Mouse (Mus musculus) natural killer cell, adult 2 months (primary cell): ENCODE results near the gene Igsf21.

Experiments used
- DNase-seq, 2 experiments: peaks; one replicate each; pipeline ENCODE4 v3.0.0; 2022; ENCODE audit warnings: low spot score in 2 of 2

The Igsf21 gene

DNA sequence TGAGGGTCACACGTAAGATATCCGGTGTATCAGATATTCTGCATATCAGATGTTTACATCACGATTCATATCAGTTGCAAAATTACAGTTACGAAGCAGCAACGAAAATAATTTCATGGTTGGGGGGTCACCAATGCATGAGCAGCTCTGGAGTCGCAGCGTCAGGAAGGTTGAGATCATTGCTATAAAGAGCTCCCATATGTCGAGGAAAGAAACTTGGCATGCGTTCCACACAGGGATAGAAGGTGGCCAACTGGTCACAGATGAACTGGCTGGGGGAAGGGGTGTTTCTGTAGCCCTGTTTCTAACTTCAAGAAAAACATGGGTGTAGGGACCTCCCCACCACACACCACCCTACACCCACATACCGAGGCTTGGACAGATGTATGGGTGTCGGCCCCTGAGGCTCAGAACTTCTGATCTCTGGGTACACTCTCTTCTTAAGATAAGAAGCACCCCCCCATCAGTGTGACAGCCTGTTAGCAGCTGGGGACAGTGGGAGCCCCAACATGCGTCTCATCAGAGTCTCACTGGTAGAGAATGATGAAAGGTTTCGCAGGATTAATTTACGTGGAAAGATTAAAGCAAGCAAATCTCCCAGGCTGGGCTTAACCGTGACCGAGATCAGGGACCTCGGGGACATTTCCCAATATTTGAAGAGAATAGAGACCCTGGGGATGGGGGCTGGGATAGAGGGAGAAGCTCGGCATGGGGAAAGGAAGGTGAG, 54.1 kb downstream of the Igsf21 start:
- no peak for DNase-seq

DNA sequence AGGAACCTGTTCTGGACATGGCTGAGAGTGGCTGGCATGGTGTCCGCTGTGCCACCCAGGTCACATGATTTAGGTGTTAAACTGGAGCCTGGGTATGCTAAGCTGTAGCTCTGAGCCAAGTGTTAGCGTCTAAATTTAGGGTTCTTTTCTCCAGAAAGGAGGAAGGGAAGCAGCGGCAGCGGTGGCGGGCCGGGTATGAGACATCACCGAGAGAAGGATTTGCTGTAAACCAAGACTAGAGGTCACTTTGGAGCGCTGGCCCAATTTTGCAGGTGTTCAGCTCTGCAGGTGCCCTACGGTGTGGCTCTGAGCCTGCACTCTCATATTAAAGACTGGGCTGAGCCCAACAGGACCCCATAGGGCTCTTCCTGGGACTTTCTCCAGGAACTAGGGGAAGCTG, 57.0 kb downstream of the Igsf21 start:
- DNase-seq: no peak

DNA sequence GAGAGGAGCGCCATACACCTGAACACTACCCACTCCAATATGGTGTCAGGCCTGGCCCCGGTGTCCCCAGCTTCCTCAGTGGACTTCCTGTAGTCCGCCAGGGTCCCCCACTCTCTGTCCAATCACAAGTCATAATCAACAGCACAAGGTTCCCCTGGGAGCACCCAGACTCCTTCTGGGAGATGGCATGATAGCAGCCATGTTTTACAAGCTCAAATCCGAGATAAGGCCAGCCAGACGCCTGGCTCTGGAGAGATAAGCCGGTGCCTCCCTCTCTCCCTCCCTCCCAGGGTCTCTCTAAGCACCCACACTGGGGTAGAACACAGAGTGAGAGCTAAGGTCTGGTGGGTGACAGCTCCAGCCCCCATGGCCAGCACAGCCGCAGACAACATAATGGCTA, 58.0 kb downstream of the Igsf21 start:
- DNase-seq: no peak

DNA sequence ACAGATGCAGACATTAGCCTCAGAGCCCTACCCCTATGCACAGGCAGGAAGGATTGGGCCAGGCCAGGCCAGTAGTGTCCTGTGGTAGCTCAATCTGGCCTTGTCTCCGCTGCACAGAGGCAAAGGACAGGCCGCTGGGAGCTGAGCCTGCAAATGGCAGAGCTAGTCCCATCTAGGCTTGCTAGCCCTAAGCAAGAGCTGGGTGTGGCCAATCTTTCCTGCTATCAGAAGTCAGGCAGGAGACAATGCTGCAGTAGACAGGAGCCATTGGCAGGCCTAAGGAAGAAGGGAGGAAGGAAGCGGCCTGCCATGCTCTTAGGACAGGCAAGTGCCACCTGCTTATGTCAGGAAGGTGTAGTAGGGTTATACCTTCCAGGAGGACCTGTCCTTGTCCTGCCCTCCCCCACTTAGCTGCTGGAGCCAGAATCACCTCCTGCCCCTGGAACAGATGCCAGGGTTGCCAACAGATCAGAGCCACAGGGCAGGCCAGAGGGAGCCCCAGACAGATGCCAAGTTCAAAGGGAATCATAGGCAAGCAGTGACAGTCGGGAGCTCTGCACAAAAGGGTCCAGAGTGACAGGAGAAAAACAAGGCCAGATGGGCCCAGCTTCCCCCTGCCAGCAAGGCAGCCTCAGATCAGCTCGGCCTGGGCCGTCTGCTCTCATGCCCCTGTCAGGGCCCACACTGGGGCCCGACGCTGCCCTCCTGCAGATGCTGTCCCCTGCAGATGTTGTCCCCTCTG, 59.0 kb downstream of the Igsf21 start:
- no peak for DNase-seq

DNA sequence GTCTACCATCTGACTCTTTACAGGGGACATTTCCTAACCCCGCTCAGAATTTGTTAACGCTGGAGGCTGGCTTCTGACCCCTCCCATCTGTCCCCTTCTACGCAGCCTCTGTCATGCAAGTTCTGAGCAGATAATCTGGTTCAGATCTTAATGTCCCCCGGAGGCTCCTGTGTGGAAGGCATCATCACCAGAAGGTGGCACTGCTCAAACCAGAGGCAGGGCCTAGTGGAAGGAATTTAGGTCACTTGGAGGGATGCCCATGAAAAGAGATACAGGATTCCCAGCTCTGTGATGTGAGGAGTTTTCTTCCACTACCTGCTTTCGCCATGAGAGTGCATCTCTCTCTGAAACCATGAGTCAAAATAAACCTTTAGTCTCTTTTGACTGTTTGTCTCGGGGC, 67.0 kb downstream of the Igsf21 start:
- DNase-seq: no peak

DNA sequence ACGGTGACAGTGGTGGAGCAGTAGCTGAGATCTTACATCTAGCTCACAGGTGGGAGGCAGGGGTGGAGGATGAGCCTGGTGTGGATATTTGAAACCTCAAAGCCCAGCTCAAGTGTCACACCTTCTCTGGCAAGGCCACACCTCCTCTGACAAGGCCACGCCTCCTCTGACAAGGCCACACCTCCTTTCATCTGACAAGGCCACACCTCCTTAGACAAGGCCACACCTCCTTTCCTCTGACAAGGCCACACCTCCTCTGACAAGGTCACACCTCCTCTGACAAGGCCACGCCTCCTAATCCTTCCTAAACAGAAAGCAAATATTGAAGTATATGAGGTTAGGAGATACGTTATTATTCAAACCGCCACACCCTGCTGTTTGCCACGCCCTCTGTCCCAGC, 69.5 kb downstream of the Igsf21 start:
- DNase-seq: no peak

DNA sequence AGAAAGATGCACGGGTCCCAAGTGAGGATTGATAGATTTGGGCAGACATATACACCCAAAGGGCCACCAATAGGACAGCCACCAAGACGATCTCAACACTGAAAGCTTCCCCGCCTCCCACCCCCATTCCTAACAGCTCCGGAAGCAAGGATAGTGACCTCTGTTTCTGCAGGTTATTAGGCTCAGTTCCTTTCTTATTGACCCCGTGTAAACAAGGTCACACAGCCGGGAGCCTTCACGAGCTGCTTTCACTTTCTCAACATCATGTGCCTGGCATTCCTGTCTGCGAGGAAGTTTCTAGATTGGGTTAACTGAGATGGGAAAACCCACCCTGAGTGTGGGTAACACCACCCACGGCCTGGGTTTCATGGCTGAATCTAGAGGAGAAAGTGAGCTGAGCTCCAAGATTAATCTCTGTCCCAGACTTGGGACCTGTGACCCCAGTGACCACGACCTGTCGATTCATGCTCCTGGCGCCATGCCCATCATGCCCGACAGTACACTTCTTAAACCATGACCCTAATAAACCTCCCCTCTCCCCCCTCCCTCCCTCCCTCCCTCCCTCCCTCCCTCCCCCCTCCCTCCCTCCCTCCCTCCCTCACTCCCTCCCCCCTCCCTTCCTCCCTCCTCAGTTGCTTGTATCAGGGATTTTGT, 72.7 kb downstream of the Igsf21 start:
- no peak for DNase-seq

DNA sequence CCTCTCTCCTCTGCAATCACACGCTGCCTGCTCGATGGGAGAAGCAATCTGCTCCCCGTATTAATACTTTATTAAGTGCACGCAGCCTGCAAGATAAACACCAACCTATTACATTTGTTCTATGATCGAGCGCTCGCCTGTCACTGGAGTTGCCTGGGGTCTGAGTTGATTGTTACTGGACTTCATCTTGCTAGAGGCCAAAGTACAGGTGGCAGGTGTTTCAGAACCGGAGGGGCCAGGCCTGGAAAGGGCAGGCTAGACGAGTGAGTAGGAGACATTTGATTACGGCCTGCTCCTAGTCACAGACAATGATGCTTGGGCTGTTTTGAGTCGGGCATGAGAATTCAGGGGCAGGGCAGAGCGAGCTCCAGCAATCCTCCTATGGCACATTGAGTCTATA, 73.5 kb downstream of the Igsf21 start:
- no peak for DNase-seq

DNA sequence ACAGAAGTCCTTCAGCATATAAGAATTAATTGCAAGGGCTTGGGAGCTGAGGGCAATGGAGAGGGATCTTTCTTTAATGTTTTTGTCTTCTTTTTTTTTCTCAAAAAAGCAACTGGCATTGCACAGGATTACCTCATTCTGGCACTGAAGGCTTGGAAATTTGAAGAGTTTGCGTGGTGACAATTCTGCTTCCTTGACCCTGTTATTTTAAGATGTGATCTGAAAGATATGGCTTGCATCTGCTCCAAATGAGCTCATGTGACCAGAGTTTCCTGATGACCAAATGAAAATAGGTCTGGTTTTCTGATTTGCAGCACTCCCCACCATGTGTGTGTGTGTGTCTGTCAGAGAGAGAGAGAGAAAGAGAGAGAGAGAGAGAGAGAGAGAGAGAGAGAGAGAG, 74.7 kb downstream of the Igsf21 start:
- no peak for DNase-seq

DNA sequence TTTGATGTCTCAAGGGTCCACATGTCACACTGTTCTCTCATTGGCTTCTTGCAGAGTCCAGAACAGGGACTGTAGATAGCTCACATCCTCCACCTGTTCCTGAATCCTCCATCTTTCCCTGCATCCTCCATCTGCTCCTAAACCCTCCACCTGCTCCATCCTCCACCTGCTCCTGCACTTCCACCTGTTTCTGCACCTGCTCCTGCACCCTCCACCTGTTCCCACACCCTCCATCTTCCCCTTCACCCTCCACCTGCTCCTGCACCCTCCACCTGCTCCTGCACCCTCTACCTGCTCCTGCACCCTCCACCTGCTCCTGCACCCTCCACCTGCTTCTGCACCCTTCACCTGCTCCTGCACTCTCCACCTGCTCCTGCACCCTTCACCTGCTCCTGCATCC, 75.4 kb downstream of the Igsf21 start:
- DNase-seq: no peak

DNA sequence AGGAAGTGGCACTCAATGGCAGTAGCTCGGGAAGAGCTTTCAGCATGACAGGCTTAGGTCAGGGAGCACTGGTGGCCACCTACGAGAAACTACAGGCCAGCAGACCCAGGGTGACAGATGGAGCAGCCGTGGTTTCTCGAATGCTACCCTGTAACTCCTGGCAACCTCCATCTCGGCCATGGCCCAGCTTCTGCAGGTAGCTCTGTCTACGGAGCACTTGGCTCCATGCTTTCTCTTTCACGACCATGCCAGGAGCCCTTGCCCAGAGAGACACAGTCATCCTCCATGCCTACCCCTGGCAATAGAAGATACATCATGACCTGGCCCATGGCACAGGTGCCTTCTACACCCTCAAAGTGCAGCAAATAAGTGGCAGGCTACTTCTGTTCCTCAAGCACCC, 80.7 kb downstream of the Igsf21 start:
- no peak for DNase-seq

DNA sequence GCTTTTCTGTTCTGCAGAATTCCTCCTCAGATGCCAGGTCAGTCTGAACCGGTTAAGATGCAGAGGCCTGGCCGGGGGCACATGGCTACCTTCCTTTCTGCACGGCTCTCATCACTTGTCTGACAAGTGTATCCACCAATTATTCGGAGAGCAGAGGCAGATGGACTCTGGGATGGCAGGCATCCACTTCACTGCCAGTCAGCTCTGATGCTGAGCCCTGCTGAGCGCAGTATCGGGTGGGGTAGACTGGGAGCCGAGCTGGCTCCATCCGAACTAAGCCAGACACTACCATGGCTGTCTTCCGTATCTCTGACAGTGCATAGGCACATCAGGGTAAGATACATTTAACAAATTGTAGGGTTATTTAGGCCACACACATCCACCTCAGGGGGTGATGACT, 81.9 kb downstream of the Igsf21 start:
- no peak for DNase-seq

DNA sequence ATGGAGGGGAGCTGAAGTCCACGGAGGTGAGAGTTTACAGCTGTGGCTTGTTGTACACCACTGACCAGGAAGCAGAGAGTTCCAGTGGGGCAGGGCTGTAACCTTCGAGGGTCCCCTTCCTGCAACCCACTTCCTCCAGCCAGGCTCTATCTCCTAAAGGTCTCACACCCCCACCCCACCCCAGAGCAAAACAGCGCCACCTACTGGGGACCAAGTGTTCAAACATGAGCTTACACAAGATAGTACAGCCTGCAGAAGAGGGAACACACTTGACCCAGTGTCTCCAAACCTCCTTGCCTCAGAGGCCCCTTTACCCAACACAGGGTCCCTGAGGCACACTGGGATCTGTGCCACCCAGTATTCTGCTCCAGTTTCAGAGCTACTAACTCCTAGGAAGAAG, 87.0 kb downstream of the Igsf21 start:
- DNase-seq: no peak

DNA sequence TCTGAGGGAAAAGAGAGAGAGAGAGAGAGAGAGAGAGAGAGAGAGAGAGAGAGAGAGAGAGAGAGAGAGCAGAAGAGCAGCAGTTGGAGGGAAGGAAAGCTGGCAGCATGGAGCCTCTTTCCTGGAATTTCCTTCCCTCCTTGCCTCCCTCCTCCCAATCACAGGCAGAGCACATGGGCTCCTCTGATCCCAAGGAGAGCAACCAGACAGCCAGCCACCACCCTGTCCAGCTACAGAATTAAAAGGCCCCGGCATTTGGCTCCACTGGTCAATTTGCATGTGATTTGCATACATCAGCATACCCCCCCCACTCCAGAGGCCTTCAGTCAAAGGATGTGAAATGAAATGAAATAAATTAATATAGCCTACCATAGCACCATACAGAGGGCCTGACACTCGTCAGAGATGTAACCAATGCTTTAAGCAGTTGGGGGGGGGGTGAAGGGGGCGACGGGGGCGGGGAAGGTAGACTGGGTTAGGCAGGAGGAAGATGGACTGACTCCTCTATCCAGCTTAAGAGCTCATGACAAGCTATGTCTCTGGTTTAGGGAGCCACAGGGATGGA, 91.6 kb downstream of the Igsf21 start:
- no peak for DNase-seq

DNA sequence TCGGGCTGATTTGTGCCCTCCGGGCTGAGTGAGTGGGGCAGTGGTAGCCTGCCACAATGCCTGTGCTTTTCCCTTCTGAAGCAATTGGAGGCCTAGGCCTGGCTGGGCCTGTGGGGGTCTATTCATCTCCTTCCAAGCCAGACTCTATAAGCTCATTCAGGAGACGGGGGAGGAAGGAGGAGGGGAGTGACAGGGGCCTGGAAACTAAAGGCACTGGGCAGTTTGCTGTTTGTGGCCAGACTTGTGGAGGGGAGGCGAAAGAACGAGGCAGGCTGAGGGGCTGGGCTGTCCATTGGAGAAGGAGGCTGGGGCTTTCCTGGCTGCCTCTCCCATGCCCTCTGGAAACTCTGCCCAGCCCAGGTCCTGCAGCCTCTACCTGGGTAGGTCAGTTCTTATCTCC, 92.1 kb downstream of the Igsf21 start:
- no peak for DNase-seq

DNA sequence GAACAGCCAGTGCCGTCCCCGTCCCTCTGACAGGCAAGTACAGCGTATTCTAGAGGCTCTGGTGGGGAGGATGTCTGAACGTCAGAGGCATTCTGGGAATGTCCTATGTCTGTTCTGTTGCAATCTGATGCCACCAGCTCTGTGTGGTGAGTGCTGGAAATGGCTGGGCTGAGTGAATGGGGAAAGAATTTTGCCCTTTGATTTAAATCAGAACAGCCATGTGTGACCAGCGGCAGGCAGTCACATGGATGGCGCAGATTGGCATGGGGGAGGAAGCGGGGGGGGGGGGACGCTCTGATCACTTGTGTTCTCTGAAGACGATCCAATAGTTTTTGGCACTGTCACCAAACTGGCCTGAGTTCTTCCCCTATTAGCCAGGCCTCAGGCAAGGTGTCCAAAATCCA, 92.9 kb downstream of the Igsf21 start:
- DNase-seq: no peak

DNA sequence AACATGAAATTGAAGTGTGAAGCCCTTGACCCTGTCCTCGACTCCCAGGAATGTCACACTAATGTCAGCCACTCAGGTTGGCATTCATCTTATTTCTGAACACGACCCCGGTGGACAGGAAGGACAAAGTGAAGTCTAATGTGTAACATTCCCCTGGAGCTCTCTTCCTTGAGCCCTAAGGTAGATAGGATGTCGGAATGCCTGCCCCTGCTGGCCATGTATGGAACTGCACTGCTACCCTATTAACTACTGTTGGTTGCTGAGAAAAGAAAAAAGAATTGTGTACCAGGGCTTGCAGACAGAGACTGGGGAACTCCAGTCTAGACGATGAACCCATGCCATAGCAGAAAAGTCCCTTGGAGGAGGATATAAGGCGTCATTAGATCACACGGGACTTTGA, 93.5 kb downstream of the Igsf21 start:
- no peak for DNase-seq

DNA sequence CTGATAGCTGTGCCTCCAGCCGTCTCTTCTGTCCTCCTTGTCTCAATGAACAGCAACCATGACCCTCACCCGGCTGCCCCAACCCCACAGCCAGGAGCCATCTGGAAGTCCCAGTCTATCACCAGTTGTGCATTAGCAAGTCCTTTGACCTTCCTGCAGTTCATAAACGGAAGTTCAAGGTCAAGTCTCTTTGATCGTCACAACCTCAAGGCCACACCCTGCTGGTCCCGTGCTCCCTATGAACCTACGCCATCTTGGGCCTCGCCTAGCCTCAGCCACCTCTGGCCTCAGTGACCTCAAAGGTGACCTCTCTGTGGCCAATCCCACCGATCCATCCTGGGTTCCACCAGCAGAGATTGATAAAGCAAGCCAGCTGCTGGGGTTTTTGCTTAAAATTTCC, 96.9 kb downstream of the Igsf21 start:
- DNase-seq: no peak

DNA sequence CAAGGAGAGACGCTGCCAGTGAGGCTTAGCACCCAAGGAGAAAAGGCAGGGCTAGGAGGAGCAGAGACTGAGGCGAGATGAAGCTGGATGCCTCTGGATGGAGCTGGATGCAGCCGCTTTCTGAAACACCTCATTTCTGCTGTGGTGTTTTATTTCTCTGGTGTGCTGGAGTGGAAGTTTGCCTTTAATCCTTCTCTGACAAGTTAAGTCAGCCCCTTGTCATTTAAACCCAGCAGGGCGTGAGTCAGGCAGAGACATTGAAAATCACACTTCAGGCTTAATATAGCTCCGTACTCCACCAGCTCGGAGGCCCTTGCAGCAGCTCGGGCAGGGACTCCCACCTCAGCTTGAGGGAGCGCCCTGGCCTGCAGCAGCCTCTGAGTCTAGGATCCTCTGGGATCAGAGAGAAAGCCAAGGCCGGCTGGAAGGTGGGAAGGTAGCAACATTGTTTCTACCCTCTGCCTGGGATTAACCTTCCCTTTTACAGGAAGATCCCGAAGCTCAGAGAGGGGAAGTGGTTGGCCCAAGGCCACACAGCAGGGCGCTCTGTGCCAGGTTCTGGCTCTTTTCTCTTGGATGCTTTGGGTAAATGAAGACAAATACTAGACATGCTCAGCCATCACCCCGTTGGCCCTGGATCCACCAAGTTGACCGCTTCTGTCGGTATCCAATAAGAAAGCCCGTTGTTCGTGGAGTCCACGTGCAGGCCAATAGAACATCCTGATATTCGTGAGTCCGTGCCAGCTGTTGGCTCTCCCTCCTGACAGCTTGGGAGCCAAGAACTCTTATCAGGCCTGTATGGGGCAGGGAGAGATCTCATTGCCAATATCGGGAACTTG, 98.5 kb downstream of the Igsf21 start:
- no peak for DNase-seq

DNA sequence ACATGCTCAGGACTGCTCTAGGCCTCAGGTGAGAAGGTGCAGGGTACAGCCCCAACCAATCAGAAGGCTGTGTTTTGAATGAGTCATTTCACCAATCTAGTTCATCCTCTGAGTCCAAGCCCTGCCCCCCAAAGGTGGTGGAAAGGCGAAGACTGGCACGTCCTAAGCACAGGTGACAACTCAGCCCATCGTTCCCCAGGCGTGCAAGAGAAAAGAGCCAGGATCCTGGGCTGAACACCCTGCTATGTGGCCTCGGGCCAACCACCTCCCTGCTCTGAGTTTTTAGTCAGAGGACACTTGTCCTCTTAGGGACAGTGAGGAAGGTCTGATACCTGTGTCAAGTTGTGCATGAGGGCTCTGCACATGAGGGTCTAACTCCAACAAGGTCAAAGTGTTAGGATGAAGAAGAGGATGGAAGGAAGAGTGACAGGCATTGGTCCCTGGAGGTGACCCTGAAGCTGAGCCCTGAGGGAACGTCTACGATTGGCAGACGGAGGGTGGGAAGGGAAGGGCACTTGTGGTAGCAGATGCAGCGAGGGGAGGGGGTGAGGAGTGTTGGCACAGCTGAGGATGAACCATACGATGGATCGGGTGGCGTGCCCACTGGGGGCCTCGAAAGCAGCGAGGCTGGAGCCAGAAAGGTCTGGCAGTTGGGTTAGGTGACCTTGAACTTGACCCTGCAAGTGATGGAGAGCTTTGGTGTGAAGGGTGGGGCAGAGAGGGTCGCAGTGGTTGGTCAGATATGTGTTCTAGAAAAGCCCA, 99.3 kb downstream of the Igsf21 start:
- DNase-seq: no peak

DNA sequence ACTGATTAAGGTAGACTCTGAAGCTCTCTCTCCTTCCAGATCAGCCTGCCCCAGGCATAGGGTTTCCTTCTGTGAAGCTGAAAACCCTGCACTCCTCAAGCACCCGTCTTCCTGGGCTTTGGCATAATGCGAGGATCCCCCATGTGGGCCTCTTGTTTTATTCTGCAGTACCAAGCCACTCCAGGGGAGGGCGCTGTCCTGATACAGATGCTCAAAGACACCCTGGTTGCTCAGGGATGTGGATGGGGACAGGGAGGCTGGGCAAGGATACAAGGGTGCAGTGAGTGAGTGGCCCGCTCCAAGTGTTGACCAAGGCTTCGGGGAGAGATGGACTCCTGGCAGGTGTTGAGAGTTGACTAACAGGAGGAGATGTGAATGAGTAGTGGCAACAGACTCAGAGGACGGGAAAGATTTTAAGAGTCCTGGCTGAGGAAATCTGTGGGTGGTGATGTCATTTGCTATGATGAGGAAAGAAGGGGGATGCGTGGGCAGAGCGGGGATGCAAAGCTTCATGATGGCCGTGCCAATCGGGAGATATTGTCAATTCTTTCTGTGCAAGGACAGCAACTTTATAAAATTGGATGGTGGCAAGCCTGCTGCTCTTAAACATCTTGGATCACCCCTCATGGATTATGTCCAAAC, 102.6 kb downstream of the Igsf21 start:
- no peak for DNase-seq
